Mouse (Mus musculus): ENCODE data around the gene Sh3d19.

Sh3d19 gene

DNA sequence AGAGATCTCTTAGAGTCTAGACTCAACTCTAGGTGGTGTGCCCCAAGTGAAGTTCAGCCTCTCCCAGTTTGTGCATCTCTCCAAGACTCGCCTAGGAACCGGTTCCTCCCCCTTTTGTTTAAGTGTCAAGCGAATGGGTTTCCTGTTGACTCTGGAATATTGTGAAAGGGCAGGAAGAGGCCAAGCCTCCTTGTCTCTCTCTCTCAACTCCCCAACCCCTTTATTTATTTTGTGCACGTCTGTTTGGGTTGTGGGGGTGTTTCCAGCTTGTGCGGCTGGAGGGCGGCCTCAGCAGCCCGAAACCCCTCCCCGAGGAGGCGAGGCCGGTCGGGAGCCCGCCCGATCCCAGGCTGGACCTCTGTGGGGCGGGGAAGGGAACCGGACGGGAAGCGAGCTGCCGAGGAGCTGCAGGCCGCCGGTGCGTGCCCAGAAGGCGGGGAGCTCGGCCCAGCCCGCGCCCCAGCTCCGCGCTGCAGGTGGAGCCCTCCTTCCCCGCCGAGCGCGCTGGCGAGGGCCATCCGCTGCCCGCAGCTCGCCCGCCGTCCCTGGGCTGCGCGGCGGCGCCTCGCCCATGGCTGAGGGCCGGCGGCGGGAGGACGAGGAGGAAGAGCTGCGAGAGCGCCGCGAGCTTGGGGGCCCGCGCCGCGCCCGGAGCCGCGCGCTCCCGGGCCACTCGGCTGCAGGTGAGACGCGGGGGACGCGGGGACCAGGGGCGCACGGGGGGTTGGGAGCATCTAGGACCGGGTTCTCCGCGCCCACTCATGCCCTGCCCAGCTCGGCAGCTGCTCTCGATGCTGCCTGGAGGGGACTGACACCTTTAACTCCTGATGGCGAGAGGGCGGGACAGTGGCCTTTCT is at the start of gene Sh3d19:
Gene Sh3d19 (plus strand): TSS at position 368 of the 857 bp plus-strand sequence.
- peak; percentile 93 to 95 for DNase-seq

- DNase-seq: peak; percentile 44 to 61
Measured at GRCm38 (mm10) chr3:85922331-85922730, 48.6 kb upstream of the Sh3d19 start.

DNA sequence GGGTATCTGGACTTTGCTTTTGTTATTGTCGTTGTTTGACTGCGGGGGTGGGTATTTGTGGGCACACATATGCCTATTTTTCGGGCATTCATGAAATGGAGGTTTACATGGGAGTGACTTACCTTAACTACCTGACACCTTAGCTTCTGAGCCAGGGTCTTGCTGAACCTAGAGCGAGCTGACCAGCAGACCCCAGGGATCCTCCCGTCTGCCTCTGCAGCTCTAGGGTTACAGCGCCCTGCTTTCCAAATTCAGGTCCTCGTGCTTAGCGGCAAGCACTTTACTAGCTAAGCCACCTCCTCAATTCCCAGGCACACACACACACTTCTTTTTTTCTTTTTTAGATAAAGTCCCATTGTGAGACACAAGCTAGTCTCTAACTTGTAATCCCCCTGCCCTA is 47.6 kb upstream of the Sh3d19 start:
- no peak for DNase-seq

DNA sequence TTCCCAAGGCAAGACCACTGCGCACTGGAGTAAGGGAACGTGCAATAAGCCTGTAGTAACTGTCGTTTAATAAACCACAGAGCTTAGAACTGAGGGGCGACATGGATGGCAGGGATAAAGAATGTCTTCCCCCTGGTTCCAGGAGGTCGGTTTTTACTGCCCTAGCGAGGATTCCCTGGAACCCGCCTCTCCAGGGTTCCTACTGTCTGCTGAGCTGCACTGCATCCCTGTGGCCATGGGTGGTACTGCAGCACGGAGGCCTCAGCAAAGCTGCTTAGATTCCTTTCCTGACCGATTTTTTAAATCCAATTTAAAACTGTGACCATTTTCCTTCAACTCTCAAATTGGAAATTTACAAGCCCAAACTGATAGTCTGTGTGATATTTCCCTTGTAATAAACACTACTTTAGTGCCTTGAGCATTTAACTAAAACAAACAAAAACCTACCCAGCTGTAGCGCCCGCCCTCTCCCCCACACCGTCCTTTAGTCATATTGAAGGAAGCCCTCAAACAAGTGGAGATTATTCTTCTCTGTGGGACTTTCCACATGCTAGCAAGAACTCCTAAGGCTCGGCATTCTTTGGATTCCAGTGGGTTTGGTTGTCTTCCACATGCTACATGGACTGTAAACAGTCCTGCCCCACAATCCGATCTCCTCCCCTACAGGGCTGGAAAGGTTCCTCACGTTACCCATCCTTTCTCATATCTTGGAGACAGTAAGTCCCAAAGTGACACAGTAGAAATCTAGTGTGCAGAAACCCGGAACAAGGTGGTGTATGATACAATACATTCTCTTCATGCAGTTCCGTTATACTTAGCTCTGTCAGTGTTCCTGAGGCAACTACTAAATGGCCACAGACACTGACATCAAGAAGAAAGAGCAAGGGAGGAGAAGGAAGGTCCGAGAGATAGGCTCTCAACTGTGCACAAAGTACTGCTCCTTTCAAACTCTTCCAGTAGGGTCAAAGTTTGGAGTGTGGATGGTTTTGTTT is 46.7 kb upstream of the Sh3d19 start:
- DNase-seq: peak; percentile 74 to 78

DNA sequence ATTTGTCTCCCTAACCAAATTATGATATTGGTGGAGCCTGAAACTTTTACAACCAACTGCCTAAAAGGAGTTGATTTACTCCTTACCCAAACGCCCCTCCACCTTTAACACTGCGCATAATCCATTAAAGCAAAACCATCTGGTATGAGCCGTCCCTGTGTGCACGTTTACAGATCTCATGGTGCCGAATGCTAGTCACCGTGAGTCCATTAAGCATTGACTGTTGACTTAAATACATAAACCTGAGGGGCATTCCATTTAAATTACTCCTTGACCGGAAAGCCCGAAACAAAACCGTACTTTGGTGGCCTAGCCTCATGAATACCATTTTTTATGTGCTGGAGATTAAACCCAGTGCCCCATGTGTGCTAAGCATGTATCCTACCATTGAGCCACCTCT is 43.6 kb upstream of the Sh3d19 start:
- DNase-seq: no peak

- DNase-seq: no peak
Measured at GRCm38 (mm10) chr3:85928140-85928611, 42.7 kb upstream of the Sh3d19 start.

DNA sequence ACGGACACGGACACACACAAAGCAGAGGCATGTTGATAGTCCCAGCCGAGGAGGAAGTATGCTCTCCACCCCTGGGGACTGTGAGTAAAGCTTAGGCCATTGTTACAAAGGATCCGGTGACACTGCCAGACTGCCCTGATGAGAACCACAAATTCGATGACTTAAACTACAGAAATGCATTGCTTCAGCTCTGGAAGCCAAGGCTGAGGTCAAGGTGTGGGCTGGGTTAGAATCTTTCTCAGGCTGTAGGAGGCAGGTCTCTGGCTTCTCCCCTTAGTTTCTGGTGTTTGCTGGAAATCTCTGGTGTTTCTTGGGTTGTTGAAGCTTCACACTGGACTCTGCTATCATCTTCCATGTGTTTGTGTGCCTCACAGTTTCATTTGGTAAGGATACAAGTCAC is 41.2 kb upstream of the Sh3d19 start:
- DNase-seq: peak in 1 of 2 experiments; percentile 8

- DNase-seq: no peak
Measured at GRCm38 (mm10) chr3:85930671-85931255, 40.1 kb upstream of the Sh3d19 start.

DNA sequence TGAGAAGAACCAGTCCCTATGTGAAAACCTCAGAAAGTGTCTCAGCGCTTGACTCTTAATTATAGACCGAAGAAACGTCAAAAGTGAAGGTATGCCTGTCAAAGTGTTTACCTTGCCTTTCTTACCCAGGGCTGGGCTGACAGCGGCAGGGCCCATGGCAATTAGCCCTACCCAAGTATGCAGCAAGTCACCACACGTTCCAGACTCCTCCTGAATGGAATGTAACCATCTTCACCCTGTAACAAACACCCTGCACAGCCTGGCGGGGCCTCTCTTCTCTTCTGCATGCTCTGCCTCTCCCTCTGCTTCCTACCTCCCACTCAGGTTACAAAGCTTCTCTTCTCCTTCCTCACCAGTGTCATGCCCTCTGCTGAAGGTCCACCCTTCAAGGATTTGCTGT is 39.0 kb upstream of the Sh3d19 start:
- DNase-seq: peak in 1 of 2 experiments; percentile 9

DNA sequence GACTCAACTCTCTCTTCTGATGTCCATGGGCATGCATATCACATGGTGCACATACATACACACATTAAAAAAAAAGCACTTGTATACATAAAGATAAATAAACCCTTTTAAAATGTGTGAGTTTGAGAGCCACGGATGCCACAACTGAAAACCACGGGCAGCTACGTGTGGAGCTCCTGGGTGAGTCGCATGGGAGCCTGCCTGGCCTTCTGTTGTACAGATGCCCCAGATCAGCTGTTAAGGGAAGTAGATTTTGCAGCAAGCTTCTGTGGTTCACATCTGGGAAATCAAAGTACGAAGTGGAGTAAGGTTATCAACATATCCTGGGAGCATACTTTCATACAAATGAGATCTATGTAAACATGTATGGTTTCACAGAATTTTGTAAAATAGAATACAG is 37.3 kb upstream of the Sh3d19 start:
- DNase-seq: no peak

GRCm38 (mm10) chr3:85950914-85951313 is 20.0 kb upstream of the Sh3d19 start:
- DNase-seq: no peak

GRCm38 (mm10) chr3:85952696-85953283 is 18.1 kb upstream of the Sh3d19 start:
- DNase-seq: no peak

GRCm38 (mm10) chr3:85955269-85955668 is 15.6 kb upstream of the Sh3d19 start:
- DNase-seq: no peak

DNA sequence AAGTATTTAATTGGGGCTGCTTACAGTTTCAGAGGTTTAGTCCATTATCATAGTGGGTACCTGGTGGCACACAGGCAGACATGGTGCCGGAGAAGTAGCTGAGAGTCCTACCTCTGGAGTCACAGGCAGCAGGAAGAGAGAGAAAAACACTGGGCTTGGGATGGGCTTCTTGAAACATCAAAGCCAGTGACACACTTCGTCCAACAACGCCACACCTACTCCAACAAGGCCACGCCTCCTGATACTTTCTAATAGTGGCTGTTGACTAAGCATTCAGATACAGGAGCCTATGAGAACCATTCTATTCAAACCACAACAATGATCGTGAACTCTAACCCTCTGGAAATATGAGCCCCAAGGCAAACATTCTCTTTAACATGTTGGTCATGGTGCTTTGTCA is 15.2 kb upstream of the Sh3d19 start:
- no peak for DNase-seq

GRCm38 (mm10) chr3:85959669-85960068 is 11.2 kb upstream of the Sh3d19 start:
- DNase-seq: no peak

DNA sequence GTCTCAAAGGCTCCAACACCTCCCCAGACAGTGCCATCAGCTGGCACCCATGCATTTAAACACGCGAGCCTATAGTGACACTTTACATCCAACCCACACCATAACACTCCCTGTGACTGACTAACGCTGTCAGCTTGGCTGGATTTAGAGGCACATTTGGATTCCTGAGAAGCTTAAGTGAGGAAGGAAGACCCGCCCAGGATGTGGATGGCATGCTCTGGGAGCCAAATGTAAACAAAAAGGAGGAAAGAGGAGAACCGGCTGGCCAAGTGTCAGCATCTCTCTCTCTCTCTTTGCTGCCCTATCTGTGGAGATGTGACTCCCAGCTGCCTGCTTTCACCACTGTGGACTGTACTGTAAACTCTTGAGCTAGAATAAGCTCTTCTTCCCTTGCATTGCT is 9.8 kb upstream of the Sh3d19 start:
- peak; percentile 63 to 77 for DNase-seq

DNA sequence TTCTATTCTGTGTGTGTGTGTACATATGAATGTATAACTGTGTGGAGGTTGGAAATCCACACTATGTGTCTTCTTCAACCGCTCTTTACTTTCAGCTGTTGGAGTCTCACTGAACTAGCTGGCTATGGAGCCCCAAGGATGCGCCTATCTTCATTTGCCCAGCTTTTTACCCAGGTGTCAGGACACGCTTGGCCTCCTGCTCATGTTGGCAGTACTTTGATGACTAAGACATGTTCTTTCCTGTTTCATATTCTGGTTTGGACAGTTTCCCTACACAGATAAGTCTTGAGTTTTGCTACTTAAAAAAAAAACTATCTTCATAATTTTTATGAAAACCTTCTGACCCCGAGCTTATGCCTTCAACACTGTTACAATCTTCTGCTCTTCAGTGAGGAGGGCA is 5.4 kb upstream of the Sh3d19 start:
- no peak for DNase-seq

GRCm38 (mm10) chr3:85969040-85969439 is 1.9 kb upstream of the Sh3d19 start:
- no peak for DNase-seq

DNA sequence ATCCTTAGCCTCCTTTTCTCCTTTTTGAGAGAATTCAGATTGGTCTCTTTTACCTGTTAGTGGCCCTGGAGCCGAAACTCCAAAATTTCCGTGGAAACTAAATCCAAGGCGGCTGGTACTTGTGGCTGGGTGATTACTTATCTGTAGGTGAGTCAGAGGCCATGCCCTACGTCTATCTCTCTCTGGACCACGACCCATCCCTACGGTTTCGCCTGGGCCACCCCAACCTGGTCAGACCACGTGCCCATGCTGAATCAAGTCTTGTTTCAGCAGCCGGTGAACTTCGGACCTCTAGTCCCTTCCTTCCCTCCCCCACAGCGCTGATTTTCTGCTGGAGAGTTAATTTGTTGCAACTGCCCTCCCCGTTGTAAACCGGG is 678 bp downstream of the Sh3d19 start:
- DNase-seq: peak; percentile 34 to 42

DNA sequence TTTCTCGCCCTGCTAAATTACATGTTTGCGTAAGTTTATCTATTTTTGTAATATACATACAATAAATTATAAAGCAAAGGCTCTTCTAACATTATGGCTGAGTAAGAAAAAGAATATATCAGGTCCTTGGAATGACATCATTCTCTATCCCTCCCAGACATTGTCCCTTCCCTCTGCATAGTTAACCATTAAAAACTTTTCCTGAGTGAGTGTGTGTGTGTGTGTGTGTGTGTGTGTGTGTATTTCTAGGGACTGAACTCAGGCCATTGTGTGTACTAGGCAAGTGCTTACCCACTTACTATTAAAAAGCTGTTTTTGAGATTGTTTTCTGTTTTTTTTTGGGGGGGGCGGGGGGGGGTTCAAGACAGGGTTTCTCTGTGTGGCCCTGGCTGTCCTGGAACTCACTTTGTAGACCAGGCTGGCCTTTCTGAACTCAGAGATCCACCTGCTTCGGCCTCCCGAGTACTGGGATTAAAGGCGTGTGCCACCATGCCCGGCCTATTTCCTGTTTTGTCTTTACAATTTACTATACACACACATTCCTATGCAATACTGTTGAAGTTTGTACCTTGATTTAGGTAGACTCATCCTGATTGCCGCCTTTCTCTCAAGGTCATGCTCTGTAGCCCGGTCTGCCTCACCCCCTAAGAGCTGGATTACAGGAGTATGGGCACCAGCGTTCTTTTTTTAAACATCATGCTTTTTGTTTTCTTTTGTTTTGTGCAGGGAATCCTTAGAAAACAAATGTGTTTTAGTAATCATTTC is 2.6 kb downstream of the Sh3d19 start:
- no peak for DNase-seq

DNA sequence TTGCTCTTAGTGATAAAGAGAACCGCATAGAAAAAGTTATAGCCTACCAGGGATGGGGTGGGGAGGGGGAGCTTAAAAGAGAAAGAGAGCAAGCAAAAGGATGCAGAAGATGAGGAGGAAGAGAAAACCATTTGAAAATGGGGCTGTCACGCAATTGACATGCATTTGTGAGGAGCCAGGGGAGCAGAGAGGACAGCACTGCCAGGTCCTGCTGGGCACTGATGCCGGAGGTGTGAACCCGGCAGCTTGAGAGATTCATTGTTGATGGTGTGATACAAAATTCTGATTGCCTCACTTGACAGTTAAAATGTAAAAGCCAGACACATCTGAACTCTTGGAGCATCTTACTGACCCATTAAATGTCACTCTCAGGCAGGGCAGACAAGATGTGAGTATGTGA is 3.5 kb downstream of the Sh3d19 start:
- DNase-seq: no peak

DNA sequence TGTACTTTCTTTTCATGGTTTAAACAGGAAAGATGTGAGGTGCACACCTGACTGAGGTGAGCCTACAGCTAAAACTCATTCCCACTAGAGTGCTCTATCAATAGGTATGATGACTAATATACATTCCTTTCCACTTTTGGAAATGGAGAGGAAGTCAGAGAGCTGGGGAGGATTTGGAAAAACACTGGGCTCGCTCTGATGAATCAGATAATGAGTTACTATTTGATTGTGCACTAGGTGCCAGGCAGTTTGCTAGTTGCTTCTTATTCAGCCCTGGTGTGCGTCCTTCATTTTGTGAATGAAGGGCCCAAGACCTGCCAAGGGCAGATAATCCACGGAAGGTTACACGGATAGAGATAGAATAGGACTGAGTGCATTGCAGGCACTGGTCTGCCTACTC is 9.1 kb downstream of the Sh3d19 start:
- DNase-seq: no peak

All from lung, adult 18-20 months (tissue).